Mouse (Mus musculus): Measurements from ENCODE around the gene Fam185a. TPM values are rescaled to one million over a fixed set of nuclear protein-coding genes. Genes with fewer than 3 reads are reported as not detected.

Gene Fam185a
- total RNA-seq, 2 experiments from 2014 or later: 11.5 to 12.9 TPM

GRCm38 (mm10) chr5:21528068-21528842 lies 103.5 kb downstream of the Fam185a start:
- intact Hi-C loops (cut with DNase I): loop anchor here (5.0 kb wide), 1 partner anchor 256 kb away; no protein-coding TSS in a partner anchor
- peak; percentile 32 to 51 for DNase-seq

- DNase-seq: no peak
- intact Hi-C loops (cut with DNase I): loop anchor here (5.0 kb wide), 1 partner anchor 257 kb away; no protein-coding TSS in a partner anchor
Measured at GRCm38 (mm10) chr5:21529110-21529720, 104.5 kb downstream of the Fam185a start.

Other genes with a start within 250 kb of the Fam185a start
- 1 to 10 TPM; 4.7 to 4.9 TPM for gene Gsap, start 238.7 kb upstream of the Fam185a start, total RNA-seq (2021)
- 10 to 100 TPM; 34.2 to 38.5 TPM for gene Fgl2, start 52.3 kb upstream of the Fam185a start, total RNA-seq (2021)
- 1 to 10 TPM; 2.8 to 3.8 TPM for gene Ccdc146, start 281 bp upstream of the Fam185a start, total RNA-seq (2021)
- 1 to 10 TPM; 6.3 to 8.4 TPM for gene Lrrc17, start 118.6 kb downstream of the Fam185a start, total RNA-seq (2021)
- under 1 TPM; 0.14 to 0.15 TPM for gene Fbxl13, start 220.7 kb downstream of the Fam185a start, total RNA-seq (2021)
- 10 to 100 TPM in 1 of 2 experiments, 1 to 10 TPM in 1; 9.9 to 10.1 TPM for gene Armc10, start 220.9 kb downstream of the Fam185a start, total RNA-seq (2021)

Measured in heart, postnatal 14 days (tissue).